Mouse (Mus musculus) kidney, embryonic 14.5 days (tissue): ENCODE measurements around the gene Fndc8. TPM values are rescaled to one million over a fixed set of nuclear protein-coding genes. Genes with fewer than 3 reads are reported as not detected.
"Not testable (repeated sequence)": the region's sequence is repeated elsewhere in the genome, so short reads cannot be mapped to it uniquely, and the experiment has no call there.

ENCODE experiments used
- ATAC-seq: fragments of 200-750 bp; cut with Nextera tagmentation; 2 replicates; pipeline ENCODE4 v1.8.0; 2017; ENCODE audit warnings: moderate number of reproducible peaks, mild to moderate bottlenecking, moderate TSS enrichment, moderate library complexity; ENCODE audit not compliant: low FRiP score, low TSS enrichment
- H3K27ac ChIP-seq: fragments of 300-500 bp; sonication (generic); 2 replicates; pipeline ENCODE4 v1.5.1; 2014; ENCODE audit warnings: low read depth, mild to moderate bottlenecking, low read length, moderate library complexity, mixed read lengths
- H3K27me3 ChIP-seq: fragments of 300-500 bp; sonication (generic); 2 replicates; pipeline ENCODE4 v1.6.1; 2014; ENCODE audit warnings: mild to moderate bottlenecking, low read length; ENCODE audit not compliant: control insufficient read depth, insufficient read depth
- H3K36me3 ChIP-seq: fragments of 300-500 bp; sonication (generic); 2 replicates; pipeline ENCODE4 v1.6.1; 2014; ENCODE audit warnings: low read length, mixed read lengths; ENCODE audit not compliant: control insufficient read depth, insufficient read depth
- H3K4me1 ChIP-seq: fragments of 300-500 bp; sonication (generic); 2 replicates; pipeline ENCODE4 v1.6.1; 2014; ENCODE audit warnings: low read length, mixed read lengths; ENCODE audit not compliant: control insufficient read depth, insufficient read depth
- H3K4me2 ChIP-seq: fragments of 300-500 bp; sonication (generic); replicated peaks from 2 replicates; pipeline ENCODE4 v1.6.1; 2014; ENCODE audit warnings: low read depth, mild to moderate bottlenecking, low read length
- H3K4me3 ChIP-seq: fragments of 300-500 bp; sonication (generic); 2 replicates; pipeline ENCODE4 v1.5.1; 2014; ENCODE audit warnings: mild to moderate bottlenecking, low read length
- H3K9ac ChIP-seq: fragments of 300-500 bp; sonication (generic); 2 replicates; pipeline ENCODE4 v1.6.1; 2014; ENCODE audit warnings: low read depth, mild to moderate bottlenecking, low read length, moderate library complexity
- H3K9me3 ChIP-seq: fragments of 300-500 bp; sonication (generic); 2 replicates; pipeline ENCODE4 v1.6.1; 2016; ENCODE audit warnings: low read length; ENCODE audit not compliant: control insufficient read depth
- WGBS: fragments of 180-500 bp; shearing (Covaris S2); extraction: QIAGEN DNeasy Blood & Tissue Kit; methylation state at CpG from one replicate; pipeline ENCODE4 v1.1.7; 2014; 5-methylcytosine and 5-hydroxymethylcytosine counted together
- polyA plus RNA-seq: library from polyadenylated mRNA; unstranded; fragments of >200 nt; fragmentation: Nextera tagmentation; extraction: Ambion mirVana; gene quantifications from 2 replicates; pipeline ENCODE4 v1.2.1, GENCODE M21; 2014

Gene Fndc8
- polyA plus RNA-seq, 1 experiment from 2014 or later, result 0.19 TPM

- H3K9ac ChIP-seq, result no peak overlapping the region
- H3K27ac ChIP-seq, result no peak overlapping the region
- H3K4me3 ChIP-seq, result no peak overlapping the region
- H3K4me1 ChIP-seq, result no peaks in the 10 kb centered on the region
- no peak for ATAC-seq
- H3K4me2 ChIP-seq, result no peak overlapping the region
- H3K27me3 ChIP-seq, result no peaks in the 10 kb centered on the region; the same call in 1 of the 2 replicates
- H3K36me3 ChIP-seq, result no peaks in the 10 kb centered on the region
- H3K9me3 ChIP-seq, result no peaks in the 10 kb centered on the region
- 58% methylated on average over 10 of the region's 10 CpGs for WGBS
These were observed 28.8 kb downstream of the Fndc8 start for GRCm38 (mm10) chr11:82920768-82921167.

- Histone ChIP-seq H3K27me3 (peaks cover 5% of the 10 kb centered on the region; the same call in 1 of the 2 replicates), H3K4me2 (no peak overlapping the region), H3K4me3 (no peak overlapping the region), H3K9ac (no peak overlapping the region), H3K9me3 (no peaks in the 10 kb centered on the region), H3K36me3 (no peaks in the 10 kb centered on the region), H3K4me1 (no peaks in the 10 kb centered on the region), H3K27ac (no peak overlapping the region)
- 69% methylated on average over 4 of the region's 4 CpGs for WGBS
- no peak for ATAC-seq
These were observed 29.8 kb downstream of the Fndc8 start for GRCm38 (mm10) chr11:82921691-82922090.

GRCm38 (mm10) chr11:82923910-82924309 lies 32.0 kb downstream of the Fndc8 start:
- H3K9me3 ChIP-seq, H3K27ac ChIP-seq, H3K9ac ChIP-seq, H3K4me2 ChIP-seq, H3K27me3 ChIP-seq, ATAC-seq, H3K4me1 ChIP-seq, H3K36me3 ChIP-seq, H3K4me3 ChIP-seq: not testable (repeated sequence)
- WGBS, result 88% methylated on average over 6 of the region's 6 CpGs

- Histone ChIP-seq H3K4me2 (no peak overlapping the region), H3K4me3 (no peak overlapping the region), H3K4me1 (0 out of 2 replicates have a peak, but pooled peaks cover 5% of the 10 kb centered on the region), H3K27me3 (peaks cover 34% of the 10 kb centered on the region), H3K27ac (no peak overlapping the region), H3K9ac (no peak overlapping the region), H3K36me3 (no peaks in the 10 kb centered on the region), H3K9me3 (no peaks in the 10 kb centered on the region)
- peak; percentile 52; the same call in 1 of the 2 replicates for ATAC-seq
- WGBS, result 36% methylated on average over 20 of the region's 20 CpGs
These were observed 37.1 kb downstream of the Fndc8 start for GRCm38 (mm10) chr11:82928897-82929632.

GRCm38 (mm10) chr11:82929633-82929950 lies 37.7 kb downstream of the Fndc8 start:
- Histone ChIP-seq H3K27me3 (peaks cover 38% of the 10 kb centered on the region), H3K4me2 (no peak overlapping the region)

GRCm38 (mm10) chr11:82930391-82930955 lies 38.5 kb downstream of the Fndc8 start:
- H3K27ac ChIP-seq, H3K9me3 ChIP-seq, H3K36me3 ChIP-seq, H3K4me1 ChIP-seq, ATAC-seq: not testable (repeated sequence)
- Histone ChIP-seq H3K27me3 (peaks cover 44% of the 10 kb centered on the region), H3K9ac (peak overlapping the region; percentile 52; the same call in 1 of the 2 replicates), H3K4me3 (peak overlapping the region; percentile 51), H3K4me2 (peak overlapping the region; percentile 87)
- 1% methylated on average over 71 of the region's 85 CpGs for WGBS

More at GRCm38 (mm10) chr11:82929633-82929950, 37.7 kb downstream of the Fndc8 start:
- Histone ChIP-seq H3K36me3 (no peaks in the 10 kb centered on the region), H3K9me3 (no peaks in the 10 kb centered on the region), H3K4me3 (no peak overlapping the region), H3K27ac (no peak overlapping the region), H3K9ac (no peak overlapping the region), H3K4me1 (0 out of 2 replicates have a peak, but pooled peaks cover 5% of the 10 kb centered on the region)
- WGBS, result 50% methylated on average over 3 of the region's 3 CpGs
- no peak for ATAC-seq

GRCm38 (mm10) chr11:82931161-82931560 lies 39.2 kb downstream of the Fndc8 start:
- peaks cover 47% of the 10 kb centered on the region for H3K27me3 ChIP-seq
- ATAC-seq, result not testable (repeated sequence)

GRCm38 (mm10) chr11:82931671-82932450 lies 39.9 kb downstream of the Fndc8 start:
- not testable (repeated sequence) for H3K4me1 ChIP-seq, H3K27ac ChIP-seq, H3K9me3 ChIP-seq, H3K36me3 ChIP-seq, ATAC-seq
- Histone ChIP-seq H3K27me3 (peaks cover 51% of the 10 kb centered on the region), H3K4me3 (peak overlapping the region; percentile 51), H3K9ac (peak overlapping the region; percentile 52), H3K4me2 (peak overlapping the region; percentile 87)
- WGBS, result under 1% methylated on average over 80 of the region's 119 CpGs

More at GRCm38 (mm10) chr11:82931161-82931560, 39.2 kb downstream of the Fndc8 start:
- H3K9me3 ChIP-seq, H3K27ac ChIP-seq, H3K36me3 ChIP-seq, H3K4me1 ChIP-seq: not testable (repeated sequence)
- under 1% methylated on average over 59 of the region's 63 CpGs for WGBS
- Histone ChIP-seq H3K9ac (peak overlapping the region; percentile 52; the same call in 1 of the 2 replicates), H3K4me3 (peak overlapping the region; percentile 51), H3K4me2 (peak overlapping the region; percentile 87)
